Mouse (Mus musculus): ENCODE results near the gene H2-M10.3. TPM values are rescaled to one million over a fixed set of nuclear protein-coding genes. Genes with fewer than 3 reads are reported as not detected.
"Not testable (repeated sequence)": the region's sequence is repeated elsewhere in the genome, so short reads cannot be mapped to it uniquely, and the experiment has no call there.

H2-M10.3 gene
- polyA plus RNA-seq (2015; fragmentation: Nextera tagmentation; extraction: Ambion mirVana): not detected in 2 replicates

DNA sequence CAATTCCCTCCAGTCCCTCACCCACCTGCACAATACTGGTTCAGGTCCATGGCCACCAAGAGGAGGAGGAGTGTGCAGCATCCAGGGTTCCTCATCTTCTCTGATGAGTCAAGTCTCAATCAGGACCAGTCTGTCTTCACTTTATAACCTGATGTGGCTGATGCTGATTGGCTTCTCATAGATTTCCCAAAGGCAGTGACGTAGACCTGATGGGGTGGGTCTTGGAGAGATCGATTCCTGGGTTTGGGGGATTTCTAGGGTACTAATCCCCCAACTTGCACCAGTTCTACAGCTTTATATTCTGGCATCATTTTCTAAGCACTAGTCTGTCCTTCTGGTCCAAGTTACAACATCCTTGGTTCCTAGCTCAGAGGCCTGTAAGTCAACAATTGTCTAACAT is at the start of gene H2-M10.3:
TSS of gene H2-M10.3 (minus strand) at position 101 of the 400 bp plus-strand sequence.
- not testable (repeated sequence) for H3K9me3 ChIP-seq; H3K9ac ChIP-seq; H3K36me3 ChIP-seq; H3K27ac ChIP-seq; H3K4me2 ChIP-seq; H3K4me3 ChIP-seq (replicated peaks); H3K27me3 ChIP-seq (replicated peaks); H3K4me1 ChIP-seq; ATAC-seq (ENCODE audit: insufficient read depth, low FRiP score, low read depth)
- 92% methylated on average over 2 of the region's 2 CpGs for WGBS

DNA sequence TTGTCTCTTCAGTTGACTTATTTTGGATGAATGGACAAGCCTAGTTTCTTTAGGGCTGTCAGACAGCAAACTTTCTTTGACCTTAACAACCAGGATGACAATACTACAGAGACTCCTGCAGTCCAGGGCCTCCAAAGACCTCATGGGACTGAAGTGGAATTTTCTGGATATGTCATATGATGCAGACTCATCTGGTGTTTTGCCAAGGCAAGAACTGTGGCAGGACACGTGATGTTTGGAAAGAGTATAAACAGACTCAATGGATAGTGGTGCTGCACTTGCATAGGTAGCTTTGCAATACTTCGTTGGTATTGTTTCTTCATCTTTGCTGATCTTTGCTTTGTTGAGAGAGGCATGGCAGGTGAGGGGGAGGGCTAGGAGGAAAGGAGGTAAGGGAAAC is 49.2 kb upstream of the H2-M10.3 start:
- 33% methylated on average over 2 of the region's 2 CpGs for WGBS
- H3K4me2 ChIP-seq: no peak overlapping the region

DNA sequence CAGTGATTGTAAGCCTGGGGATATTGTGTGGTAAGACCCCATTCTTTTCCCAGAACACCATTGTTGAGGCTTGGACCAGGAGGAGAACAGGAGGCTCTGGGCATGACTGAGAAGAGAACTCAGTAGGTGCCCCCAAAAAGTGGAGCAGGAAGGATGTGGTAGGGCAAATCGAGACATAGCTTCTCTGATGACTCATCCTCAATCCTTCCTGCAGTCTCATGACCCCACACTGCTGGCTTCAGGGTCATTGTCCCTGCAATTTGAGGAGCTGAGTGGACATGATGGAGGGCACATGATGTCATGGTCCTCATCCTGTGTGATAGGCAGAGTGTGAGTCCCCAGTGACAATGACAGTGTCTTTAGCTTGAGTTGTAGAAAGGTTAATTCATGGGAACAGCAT is 47.2 kb upstream of the H2-M10.3 start:
- WGBS: 46% methylated on average over 1 of the region's 1 CpGs
- no peak overlapping the region for H3K9ac ChIP-seq
- H3K4me1 ChIP-seq: no peaks in the 10 kb centered on the region
- H3K27ac ChIP-seq: no peak overlapping the region
- H3K4me3 ChIP-seq (replicated peaks): no peak overlapping the region
- ATAC-seq (ENCODE audit: insufficient read depth, low FRiP score, low read depth): no peak
- H3K36me3 ChIP-seq: no peaks in the 10 kb centered on the region
- no peaks in the 10 kb centered on the region for H3K27me3 ChIP-seq (replicated peaks)
- no peak overlapping the region for H3K4me2 ChIP-seq
- H3K9me3 ChIP-seq: no peaks in the 10 kb centered on the region

More for the DNA sequence above, 49.2 kb upstream of the H2-M10.3 start:
- no peak overlapping the region for H3K27ac ChIP-seq
- no peak overlapping the region for H3K4me3 ChIP-seq (replicated peaks)
- no peaks in the 10 kb centered on the region for H3K4me1 ChIP-seq
- H3K9me3 ChIP-seq: no peaks in the 10 kb centered on the region
- H3K27me3 ChIP-seq (replicated peaks): no peaks in the 10 kb centered on the region
- no peaks in the 10 kb centered on the region for H3K36me3 ChIP-seq
- no peak overlapping the region for H3K9ac ChIP-seq
- ATAC-seq (ENCODE audit: insufficient read depth, low FRiP score, low read depth): no peak

DNA sequence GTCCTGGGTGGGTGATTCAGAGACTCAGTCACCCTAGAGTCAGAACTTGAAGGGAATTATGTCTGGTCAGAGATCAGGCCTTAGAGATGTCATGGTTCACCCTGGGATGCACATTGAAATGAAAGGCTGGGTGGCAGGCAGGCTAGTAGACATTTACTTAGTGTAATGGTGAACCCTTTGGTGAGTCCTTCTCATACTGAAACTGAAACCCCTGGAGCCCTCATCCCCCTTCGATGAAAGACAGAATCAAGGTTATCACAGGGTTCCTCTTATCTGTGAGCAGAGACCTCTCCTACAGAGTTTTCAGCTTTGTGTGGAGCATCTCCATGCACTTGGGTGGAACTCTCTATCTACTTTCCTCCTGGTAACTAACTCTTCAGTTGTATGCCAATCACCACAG is 46.1 kb upstream of the H2-M10.3 start:
- H3K4me2 ChIP-seq: no peak overlapping the region
- ATAC-seq (ENCODE audit: insufficient read depth, low FRiP score, low read depth): no peak
- H3K4me1 ChIP-seq: no peaks in the 10 kb centered on the region
- WGBS: 70% methylated on average over 1 of the region's 1 CpGs
- H3K9me3 ChIP-seq: no peaks in the 10 kb centered on the region
- no peak overlapping the region for H3K27ac ChIP-seq
- H3K9ac ChIP-seq: no peak overlapping the region
- H3K4me3 ChIP-seq (replicated peaks): no peak overlapping the region
- no peaks in the 10 kb centered on the region for H3K27me3 ChIP-seq (replicated peaks)
- no peaks in the 10 kb centered on the region for H3K36me3 ChIP-seq

DNA sequence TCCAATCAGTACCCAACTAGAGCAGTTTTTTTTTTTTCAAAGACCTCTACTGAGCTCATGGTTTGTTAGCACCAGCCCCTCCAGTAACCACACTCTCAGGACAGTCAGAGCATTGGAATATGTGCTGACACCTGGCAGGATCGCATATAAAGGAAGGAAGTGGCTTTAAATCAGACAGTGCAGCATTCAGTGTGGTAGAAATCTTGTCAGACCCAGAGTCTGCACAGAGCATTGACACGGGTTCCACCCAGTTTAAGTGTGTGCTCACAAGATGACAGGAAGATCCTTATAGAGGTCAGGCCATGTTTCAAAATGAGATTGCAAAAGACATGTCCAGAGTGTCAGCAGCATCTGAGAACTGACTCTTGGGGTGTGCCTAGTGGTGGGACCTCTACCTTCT is 21.7 kb upstream of the H2-M10.3 start:
- no peaks in the 10 kb centered on the region for H3K27me3 ChIP-seq (replicated peaks)
- H3K4me1 ChIP-seq: no peaks in the 10 kb centered on the region
- ATAC-seq (ENCODE audit: insufficient read depth, low FRiP score, low read depth): no peak
- no peak overlapping the region for H3K27ac ChIP-seq
- H3K4me2 ChIP-seq: no peak overlapping the region
- H3K36me3 ChIP-seq: no peaks in the 10 kb centered on the region
- no peak overlapping the region for H3K9ac ChIP-seq
- no peaks in the 10 kb centered on the region for H3K9me3 ChIP-seq
- no peak overlapping the region for H3K4me3 ChIP-seq (replicated peaks)
- 69% methylated on average over 2 of the region's 2 CpGs for WGBS

DNA sequence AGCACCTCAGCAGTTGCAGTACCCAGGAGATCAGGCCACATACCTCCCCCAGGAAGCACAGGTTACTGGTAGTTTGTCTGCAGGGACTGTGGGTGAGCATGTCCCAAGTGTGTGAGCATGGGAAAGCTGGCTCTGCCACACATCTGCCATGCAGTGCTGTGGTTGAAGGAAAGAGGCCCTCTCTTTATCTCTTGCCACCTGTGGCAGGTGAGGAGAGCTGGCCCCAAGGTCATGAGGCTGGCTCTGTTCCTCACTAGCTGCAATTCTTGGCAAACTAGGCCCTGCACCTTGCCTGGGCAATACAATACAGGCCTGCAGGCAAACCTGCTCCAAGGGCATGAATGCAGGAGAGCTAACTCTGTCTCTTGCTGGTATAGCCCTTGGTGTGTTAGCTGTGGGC is 5.8 kb downstream of the H2-M10.3 start:
- not testable (repeated sequence) for H3K9ac ChIP-seq; H3K9me3 ChIP-seq; H3K36me3 ChIP-seq; H3K4me3 ChIP-seq (replicated peaks); H3K4me2 ChIP-seq; H3K4me1 ChIP-seq; H3K27me3 ChIP-seq (replicated peaks); H3K27ac ChIP-seq
- peak; percentile 60; the same call in 1 of the 2 replicates for ATAC-seq (ENCODE audit: insufficient read depth, low FRiP score, low read depth)

DNA sequence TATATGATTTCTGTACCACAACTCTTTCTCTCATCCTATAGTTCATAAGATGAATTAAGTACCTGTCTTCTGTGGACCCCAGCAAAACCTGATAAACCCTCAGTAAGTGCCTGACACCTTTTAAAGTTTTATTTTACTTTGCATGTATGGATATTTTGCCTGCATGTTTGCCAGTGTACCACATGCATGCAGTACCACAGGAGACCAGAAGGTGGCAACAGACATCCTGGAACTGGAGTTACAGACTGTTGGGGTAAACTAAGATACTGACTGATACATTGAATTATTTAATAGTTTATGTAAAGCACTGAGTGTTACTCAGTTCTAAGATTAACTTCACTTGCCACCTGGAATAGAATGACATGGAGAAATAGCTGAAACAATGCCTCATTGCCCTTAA is 10.7 kb downstream of the H2-M10.3 start:
- not testable (repeated sequence) for H3K4me1 ChIP-seq; H3K27me3 ChIP-seq (replicated peaks); ATAC-seq (ENCODE audit: insufficient read depth, low FRiP score, low read depth); H3K27ac ChIP-seq; H3K36me3 ChIP-seq; H3K9ac ChIP-seq; H3K4me2 ChIP-seq; H3K9me3 ChIP-seq; H3K4me3 ChIP-seq (replicated peaks)

DNA sequence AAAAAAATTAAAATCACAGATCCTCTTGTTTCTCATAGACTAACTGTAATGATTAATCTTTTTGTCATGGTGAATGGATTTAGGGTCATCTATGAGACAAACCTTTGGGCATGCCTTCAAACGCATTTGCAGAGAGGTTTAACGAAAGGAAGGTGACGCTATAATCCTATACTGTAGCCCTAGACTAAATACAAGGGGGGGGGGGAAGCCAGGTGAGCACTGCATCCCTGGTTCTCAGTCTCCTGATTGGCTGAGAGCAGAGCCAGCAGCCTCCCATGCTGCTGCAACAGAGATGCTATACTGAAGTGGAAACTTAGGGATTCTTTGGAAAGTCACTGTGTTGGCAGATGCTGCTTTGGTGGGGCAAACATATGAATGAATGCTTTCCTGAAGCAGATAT is 12.5 kb downstream of the H2-M10.3 start:
- no peak for ATAC-seq (ENCODE audit: insufficient read depth, low FRiP score, low read depth)
- H3K4me1 ChIP-seq: no peaks in the 10 kb centered on the region
- H3K36me3 ChIP-seq: no peaks in the 10 kb centered on the region
- H3K9me3 ChIP-seq: no peaks in the 10 kb centered on the region
- no peak overlapping the region for H3K4me3 ChIP-seq (replicated peaks)
- H3K27ac ChIP-seq: no peak overlapping the region
- 35% methylated on average over 3 of the region's 3 CpGs for WGBS
- H3K27me3 ChIP-seq (replicated peaks): no peaks in the 10 kb centered on the region
- H3K4me2 ChIP-seq: no peak overlapping the region
- H3K9ac ChIP-seq: no peak overlapping the region

DNA sequence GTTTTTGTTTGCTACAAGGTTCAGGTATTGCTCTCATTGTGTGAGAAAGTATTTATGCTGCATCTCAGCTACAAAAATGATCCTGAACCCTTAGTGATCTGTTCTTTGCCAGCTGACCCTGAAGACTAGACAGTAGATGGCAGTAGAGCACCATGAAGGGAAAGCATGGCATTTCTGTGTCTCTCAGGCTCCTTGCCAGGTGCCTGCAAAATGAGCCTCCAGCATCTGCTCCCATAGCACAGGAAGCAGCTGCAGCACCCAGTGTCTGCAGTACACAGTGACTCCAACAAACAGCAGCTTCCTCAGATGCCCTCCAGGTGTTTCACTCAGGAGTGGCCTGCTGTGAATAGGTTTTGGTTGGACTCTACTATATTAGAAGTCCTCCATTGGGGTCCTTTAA is 12.9 kb downstream of the H2-M10.3 start:
- H3K27me3 ChIP-seq (replicated peaks); ATAC-seq (ENCODE audit: insufficient read depth, low FRiP score, low read depth); H3K4me2 ChIP-seq; H3K9me3 ChIP-seq; H3K27ac ChIP-seq; H3K36me3 ChIP-seq; H3K4me3 ChIP-seq (replicated peaks); H3K4me1 ChIP-seq; H3K9ac ChIP-seq: not testable (repeated sequence)

DNA sequence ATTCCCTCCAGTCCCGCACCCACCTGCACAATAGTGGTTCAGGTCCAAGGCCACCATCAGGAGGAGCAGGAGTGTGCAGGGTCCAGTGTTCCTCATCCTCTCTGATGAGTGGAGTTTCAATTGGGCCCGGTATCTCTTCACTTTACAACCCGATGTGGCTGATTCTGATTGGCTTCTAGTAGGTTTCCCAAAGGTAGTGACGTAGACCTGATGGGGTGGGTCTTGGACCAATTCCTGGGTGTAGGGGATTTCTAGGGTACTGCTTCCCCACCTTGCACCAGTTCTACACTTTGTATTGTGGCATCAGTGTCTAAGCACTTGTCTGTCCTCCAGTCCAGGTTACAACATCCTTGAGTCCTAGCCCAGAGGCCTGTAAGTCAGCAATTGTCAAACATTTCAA is 42.2 kb downstream of the H2-M10.3 start, which contains the start of gene H2-M10.1:
TSS of gene H2-M10.1 (minus strand) at position 101 of the 400 bp plus-strand sequence.
- H3K27ac ChIP-seq: no peak within 1 kb of the TSS
- H3K4me1 ChIP-seq: no peaks in the 10 kb centered on the region
- ATAC-seq (ENCODE audit: insufficient read depth, low FRiP score, low read depth): no peak
- no peaks in the 10 kb centered on the region for H3K9me3 ChIP-seq
- H3K4me3 ChIP-seq (replicated peaks): no peak within 1 kb of the TSS
- no peak within 1 kb of the TSS for H3K4me2 ChIP-seq
- no peaks in the 10 kb centered on the region for H3K27me3 ChIP-seq (replicated peaks)
- 91% methylated on average over 4 of the region's 4 CpGs for WGBS
- H3K9ac ChIP-seq: no peak within 1 kb of the TSS
- H3K36me3 ChIP-seq: no peaks in the 10 kb centered on the region

DNA sequence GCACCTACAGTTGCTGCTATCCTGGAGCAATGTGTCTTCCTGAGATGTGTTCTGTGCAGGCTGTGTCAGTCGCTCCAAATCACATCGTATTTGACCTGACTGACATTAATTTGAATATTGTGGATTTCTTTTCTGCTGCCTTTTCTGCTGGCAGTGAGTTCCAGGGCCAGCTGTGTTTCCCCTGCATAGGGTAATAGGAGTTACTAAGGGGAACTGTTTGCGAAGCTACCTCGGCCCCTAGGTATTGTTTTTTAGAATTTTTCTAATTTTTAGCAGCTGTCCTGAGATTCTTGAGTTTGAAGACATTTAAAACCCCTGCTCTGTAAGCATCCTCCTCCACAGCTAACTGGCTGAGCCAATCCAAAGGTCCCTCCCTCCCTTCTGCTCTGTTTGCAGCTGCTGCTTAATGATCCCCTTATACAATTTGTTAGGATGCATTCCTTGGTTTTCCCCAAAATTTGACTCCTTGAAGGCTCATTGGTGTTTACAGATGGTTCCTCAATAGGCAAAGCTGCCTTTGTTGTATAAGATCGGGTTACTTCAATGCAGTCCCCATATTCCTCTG is 52.4 kb downstream of the H2-M10.3 start:
- Histone ChIP-seq H3K9ac (no peak overlapping the region), H3K36me3 (no peaks in the 10 kb centered on the region), H3K9me3 (no peaks in the 10 kb centered on the region), H3K4me3 (replicated peaks) (peak overlapping the region; percentile 49), H3K4me1 (no peaks in the 10 kb centered on the region), H3K27ac (no peak overlapping the region), H3K4me2 (peak overlapping the region; percentile 85), H3K27me3 (replicated peaks) (no peaks in the 10 kb centered on the region)
- no peak for ATAC-seq (ENCODE audit: insufficient read depth, low FRiP score, low read depth)
- WGBS: 27% methylated on average over 5 of the region's 5 CpGs

DNA sequence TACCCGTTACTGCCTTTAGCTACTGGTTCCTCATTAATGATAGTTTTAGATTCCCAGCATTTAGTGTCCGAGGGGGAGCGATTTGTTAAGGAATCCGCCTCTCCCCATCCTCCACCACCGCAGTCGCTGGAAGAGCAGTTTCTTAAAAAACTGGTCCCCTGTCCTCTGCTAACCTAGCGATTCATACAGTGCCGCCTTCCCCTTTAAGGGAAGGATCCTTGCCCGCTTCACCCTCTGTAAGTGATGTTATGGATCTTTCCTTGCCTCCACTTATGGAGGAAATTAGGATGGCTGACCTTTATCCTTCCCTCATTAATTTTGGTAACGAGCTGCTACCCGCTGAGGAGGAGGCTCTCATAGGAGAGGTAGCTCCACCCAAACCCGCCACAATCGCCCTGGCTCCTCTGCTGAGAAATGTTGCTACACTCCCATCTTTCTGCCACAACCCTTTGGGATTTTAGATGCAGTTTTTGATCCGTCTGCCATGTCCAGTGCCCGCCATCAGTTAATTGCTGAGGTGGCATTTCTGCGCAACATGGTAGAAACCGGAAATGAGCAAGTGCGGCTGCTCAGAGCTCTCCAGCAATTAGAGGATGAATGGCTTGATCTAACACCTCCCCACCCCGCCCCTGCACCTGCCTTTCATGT is 53.1 kb downstream of the H2-M10.3 start:
- no peaks in the 10 kb centered on the region for H3K27me3 ChIP-seq (replicated peaks)
- peak overlapping the region; percentile 11; the same call in 1 of the 2 replicates for H3K27ac ChIP-seq
- no peaks in the 10 kb centered on the region for H3K36me3 ChIP-seq
- H3K4me3 ChIP-seq (replicated peaks): peak overlapping the region; percentile 49
- peak overlapping the region; percentile 85 for H3K4me2 ChIP-seq
- H3K4me1 ChIP-seq: no peaks in the 10 kb centered on the region
- under 1% methylated on average over 19 of the region's 19 CpGs for WGBS
- no peaks in the 10 kb centered on the region for H3K9me3 ChIP-seq
- ATAC-seq (ENCODE audit: insufficient read depth, low FRiP score, low read depth): peak; percentile 65; the same call in 1 of the 2 replicates
- peak overlapping the region; percentile 12; the same call in 1 of the 2 replicates for H3K9ac ChIP-seq
